Mouse (Mus musculus): ENCODE data around the gene Lrcol1. TPM values are rescaled to one million over a fixed set of nuclear protein-coding genes. Genes with fewer than 3 reads are reported as not detected.

The Lrcol1 gene
- polyA plus RNA-seq, 1 experiment = 0.28 TPM

DNA sequence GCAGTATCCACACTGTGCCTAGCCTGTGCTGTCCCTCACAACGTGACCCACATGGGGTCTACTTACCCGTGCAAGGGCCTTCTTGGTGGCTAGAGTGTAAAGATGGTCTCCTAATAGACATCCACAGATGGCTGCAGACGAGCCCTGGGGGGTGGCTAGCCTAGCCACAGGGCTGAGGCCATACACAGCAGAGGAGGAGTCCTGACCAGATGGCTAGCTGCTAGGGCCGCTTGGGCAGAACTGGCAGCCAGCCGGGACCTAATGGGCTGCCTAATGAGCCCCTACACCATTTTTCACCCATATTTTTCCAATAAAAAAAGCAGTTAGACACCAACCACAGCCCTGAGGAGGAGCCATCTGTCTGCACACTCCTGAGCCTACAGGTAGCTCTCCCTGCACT lies 48.2 kb downstream of the Lrcol1 start:
- H3K4me3 ChIP-seq (ENCODE audit: control insufficient read depth, insufficient read depth, low read length) = no peak overlapping the region
- 96% methylated on average over 5 of the region's 5 CpGs for WGBS
- no peaks in the 10 kb centered on the region for H3K36me3 ChIP-seq (ENCODE audit: control insufficient read depth, insufficient read depth, low read length)
- no peaks in the 10 kb centered on the region for H3K4me1 ChIP-seq (replicated peaks; ENCODE audit: control insufficient read depth, insufficient read depth, low read length)
- DNase-seq = no peak
- no peaks in the 10 kb centered on the region for H3K27me3 ChIP-seq (ENCODE audit: control insufficient read depth, insufficient read depth, low read length)
- H3K27ac ChIP-seq (ENCODE audit: control insufficient read depth, insufficient read depth, low read length) = no peak overlapping the region
- TF ChIP-seq POLR2A (IDR thresholded peaks at IDR 0.05; ENCODE audit: control insufficient read depth, extremely low read depth, insufficient read depth, low read length, poor library complexity) = no peak

DNA sequence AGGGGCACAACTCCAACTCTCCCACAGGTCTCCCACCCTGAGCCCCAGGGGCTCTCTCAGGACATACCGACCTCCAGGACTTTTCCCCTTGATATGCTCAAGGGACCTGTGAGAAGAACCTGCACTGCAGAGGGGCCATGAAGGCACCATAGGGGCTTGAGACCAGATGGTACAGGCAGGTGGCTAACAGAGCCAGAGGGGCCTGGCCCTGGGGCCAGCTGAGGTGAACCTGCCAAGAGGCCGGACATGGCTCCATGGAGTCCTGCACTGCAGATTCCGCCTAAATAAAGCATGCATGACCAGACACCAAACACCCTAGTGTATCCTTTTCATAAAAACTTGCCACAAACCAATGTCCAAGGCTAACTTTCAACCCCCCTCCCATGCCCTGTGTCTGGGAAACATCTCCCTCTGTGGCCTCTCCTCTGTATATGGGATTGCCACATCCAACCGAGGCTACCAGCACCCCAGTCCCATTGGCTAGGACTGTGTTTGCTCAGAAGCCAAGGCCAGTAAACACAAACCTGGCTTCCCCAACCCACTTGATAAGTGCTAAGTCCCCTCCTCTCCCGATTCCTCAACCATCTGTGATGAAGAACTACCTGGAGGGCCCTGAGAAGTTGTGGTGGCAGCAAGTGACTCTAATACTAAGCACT lies 50.6 kb downstream of the Lrcol1 start:
- Histone ChIP-seq H3K27me3 (ENCODE audit: control insufficient read depth, insufficient read depth, low read length) (no peaks in the 10 kb centered on the region), H3K4me3 (ENCODE audit: control insufficient read depth, insufficient read depth, low read length) (no peak overlapping the region), H3K27ac (ENCODE audit: control insufficient read depth, insufficient read depth, low read length) (no peak overlapping the region), H3K36me3 (ENCODE audit: control insufficient read depth, insufficient read depth, low read length) (no peaks in the 10 kb centered on the region), H3K4me1 (replicated peaks; ENCODE audit: control insufficient read depth, insufficient read depth, low read length) (no peaks in the 10 kb centered on the region)
- 91% methylated on average over 5 of the region's 5 CpGs for WGBS
- DNase-seq = no peak
- TF ChIP-seq POLR2A (IDR thresholded peaks at IDR 0.05; ENCODE audit: control insufficient read depth, extremely low read depth, insufficient read depth, low read length, poor library complexity) = no peak
- TF ChIP-seq CTCF (IDR thresholded peaks at IDR 0.05; ENCODE audit: borderline replicate concordance, control insufficient read depth, extremely low read depth, insufficient read depth, low read length, poor library complexity) = no peak

DNA sequence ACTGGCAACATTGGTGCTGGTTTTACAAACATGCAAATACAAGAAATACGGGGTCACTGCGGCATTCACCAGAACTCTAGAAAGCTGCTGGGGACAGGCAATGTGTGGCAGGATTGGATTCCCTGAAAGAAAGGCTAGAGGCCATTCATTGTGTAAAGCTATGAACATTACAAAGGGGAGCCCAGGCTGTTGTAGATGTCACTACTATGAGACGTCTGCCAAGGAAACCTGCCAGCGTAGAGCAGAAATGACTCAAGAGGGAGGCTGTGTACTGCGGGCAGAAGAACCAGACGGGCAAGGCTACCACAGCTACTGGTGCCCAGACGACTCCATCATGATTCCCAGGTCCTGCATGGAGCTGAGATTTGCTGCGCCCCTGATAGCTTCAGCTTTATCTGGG lies 56.6 kb downstream of the Lrcol1 start:
- DNase-seq = no peak
- 96% methylated on average over 8 of the region's 8 CpGs for WGBS
- H3K4me1 ChIP-seq (replicated peaks; ENCODE audit: control insufficient read depth, insufficient read depth, low read length) = no peaks in the 10 kb centered on the region
- no peak overlapping the region for H3K4me3 ChIP-seq (ENCODE audit: control insufficient read depth, insufficient read depth, low read length)
- no peaks in the 10 kb centered on the region for H3K36me3 ChIP-seq (ENCODE audit: control insufficient read depth, insufficient read depth, low read length)
- H3K27ac ChIP-seq (ENCODE audit: control insufficient read depth, insufficient read depth, low read length) = no peak overlapping the region
- H3K27me3 ChIP-seq (ENCODE audit: control insufficient read depth, insufficient read depth, low read length) = no peaks in the 10 kb centered on the region
- no peak for TF ChIP-seq CTCF (IDR thresholded peaks at IDR 0.05; ENCODE audit: borderline replicate concordance, control insufficient read depth, extremely low read depth, insufficient read depth, low read length, poor library complexity)
- TF ChIP-seq POLR2A (IDR thresholded peaks at IDR 0.05; ENCODE audit: control insufficient read depth, extremely low read depth, insufficient read depth, low read length, poor library complexity) = no peak

DNA sequence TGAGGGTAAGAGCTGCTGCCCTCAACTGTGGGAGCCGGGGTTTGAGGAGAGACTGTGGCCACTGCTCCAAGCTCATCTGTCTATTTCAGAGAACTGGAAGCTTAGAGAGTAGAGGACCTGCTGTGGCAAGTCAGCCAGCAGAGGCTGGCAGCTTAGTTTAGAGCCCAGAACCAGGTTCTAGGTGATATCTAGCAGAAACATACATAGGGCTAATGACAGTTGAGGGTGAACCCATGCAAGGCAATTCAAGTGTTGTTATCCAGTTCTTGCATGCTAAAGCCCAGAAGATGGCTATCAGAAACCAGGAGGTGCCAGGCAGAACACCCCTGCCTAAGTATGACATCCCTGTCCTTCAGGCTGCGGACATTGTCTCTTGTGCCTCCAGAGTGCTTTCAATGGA lies 58.0 kb downstream of the Lrcol1 start:
- TF ChIP-seq POLR2A (IDR thresholded peaks at IDR 0.05; ENCODE audit: control insufficient read depth, extremely low read depth, insufficient read depth, low read length, poor library complexity) (no peak), CTCF (IDR thresholded peaks at IDR 0.05; ENCODE audit: borderline replicate concordance, control insufficient read depth, extremely low read depth, insufficient read depth, low read length, poor library complexity) (no peak)
- no peaks in the 10 kb centered on the region for H3K36me3 ChIP-seq (ENCODE audit: control insufficient read depth, insufficient read depth, low read length)
- DNase-seq = no peak
- WGBS = 96% methylated on average over 2 of the region's 2 CpGs
- no peak overlapping the region for H3K4me3 ChIP-seq (ENCODE audit: control insufficient read depth, insufficient read depth, low read length)
- no peak overlapping the region for H3K27ac ChIP-seq (ENCODE audit: control insufficient read depth, insufficient read depth, low read length)
- H3K27me3 ChIP-seq (ENCODE audit: control insufficient read depth, insufficient read depth, low read length) = no peaks in the 10 kb centered on the region
- H3K4me1 ChIP-seq (replicated peaks; ENCODE audit: control insufficient read depth, insufficient read depth, low read length) = no peaks in the 10 kb centered on the region

DNA sequence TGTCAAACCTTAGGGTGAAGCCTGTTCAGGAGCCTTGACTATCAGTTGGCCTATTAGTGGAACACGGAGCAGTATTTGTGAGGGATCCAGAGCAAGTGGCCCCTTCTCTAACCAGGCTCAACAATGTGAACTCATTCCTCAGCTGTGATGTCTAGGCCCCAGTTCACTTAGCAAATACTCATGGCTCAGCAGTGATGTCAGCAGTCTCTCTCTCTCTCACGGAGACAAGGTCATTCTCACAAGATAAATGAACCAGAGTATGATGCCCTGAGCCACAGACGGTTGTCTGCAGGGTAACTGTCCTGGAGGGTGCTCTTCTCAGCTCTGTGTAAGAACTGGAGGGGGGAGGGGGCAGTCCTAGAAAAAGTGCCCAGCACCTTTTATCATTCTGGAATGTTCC lies 59.4 kb downstream of the Lrcol1 start:
- WGBS = 94% methylated on average over 3 of the region's 3 CpGs
- TF ChIP-seq POLR2A (IDR thresholded peaks at IDR 0.05; ENCODE audit: control insufficient read depth, extremely low read depth, insufficient read depth, low read length, poor library complexity) (no peak), CTCF (IDR thresholded peaks at IDR 0.05; ENCODE audit: borderline replicate concordance, control insufficient read depth, extremely low read depth, insufficient read depth, low read length, poor library complexity) (no peak)
- Histone ChIP-seq H3K4me3 (ENCODE audit: control insufficient read depth, insufficient read depth, low read length) (no peak overlapping the region), H3K27ac (ENCODE audit: control insufficient read depth, insufficient read depth, low read length) (no peak overlapping the region), H3K27me3 (ENCODE audit: control insufficient read depth, insufficient read depth, low read length) (no peaks in the 10 kb centered on the region), H3K36me3 (ENCODE audit: control insufficient read depth, insufficient read depth, low read length) (no peaks in the 10 kb centered on the region), H3K4me1 (replicated peaks; ENCODE audit: control insufficient read depth, insufficient read depth, low read length) (no peaks in the 10 kb centered on the region)
- DNase-seq = no peak

Other genes with a start within 250 kb of the Lrcol1 start
- 3.9 and 5.0 TPM in 2 replicates for gene Plcxd1, start 244.8 kb upstream of the Lrcol1 start, polyA plus RNA-seq (2012; rRNA removed)
- 260 and 301 TPM in 2 replicates for gene Gtpbp6, start 236.5 kb upstream of the Lrcol1 start, polyA plus RNA-seq (2012; rRNA removed)
- 0.73 and 0.80 TPM in 2 replicates for gene Zfp605, start 234.6 kb upstream of the Lrcol1 start, polyA plus RNA-seq (2012; rRNA removed)
- gene Chfr, start 208.9 kb upstream of the Lrcol1 start, polyA plus RNA-seq (2012; rRNA removed) = 180 and 185 TPM in 2 replicates
- gene Golga3, start 168.0 kb upstream of the Lrcol1 start, polyA plus RNA-seq (2012; rRNA removed) = 11.5 and 12.3 TPM in 2 replicates
- 12.9 and 13.5 TPM in 2 replicates for gene Ankle2, start 113.7 kb upstream of the Lrcol1 start, polyA plus RNA-seq (2012; rRNA removed)
- 38.0 and 40.8 TPM in 2 replicates for gene Pgam5, start 74.8 kb upstream of the Lrcol1 start, polyA plus RNA-seq (2012; rRNA removed)
- 3.5 and 4.7 TPM in 2 replicates for gene Pxmp2, start 58.5 kb upstream of the Lrcol1 start, polyA plus RNA-seq (2012; rRNA removed)
- gene Pole, start 58.4 kb upstream of the Lrcol1 start, polyA plus RNA-seq (2012; rRNA removed) = 27.5 and 36.4 TPM in 2 replicates
- 0.77 and 0.84 TPM in 2 replicates for gene P2rx2, start 1.5 kb upstream of the Lrcol1 start, polyA plus RNA-seq (2012; rRNA removed)
- 129 and 200 TPM in 2 replicates for gene Fbrsl1, start 103.8 kb downstream of the Lrcol1 start, polyA plus RNA-seq (2012; rRNA removed)
- 0.87 and 1.3 TPM in 2 replicates for gene Galnt9, start 199.6 kb downstream of the Lrcol1 start, polyA plus RNA-seq (2012; rRNA removed)